Mouse (Mus musculus): ENCODE results near the gene 2210017I01Rik.

Gene 2210017I01Rik

DNA sequence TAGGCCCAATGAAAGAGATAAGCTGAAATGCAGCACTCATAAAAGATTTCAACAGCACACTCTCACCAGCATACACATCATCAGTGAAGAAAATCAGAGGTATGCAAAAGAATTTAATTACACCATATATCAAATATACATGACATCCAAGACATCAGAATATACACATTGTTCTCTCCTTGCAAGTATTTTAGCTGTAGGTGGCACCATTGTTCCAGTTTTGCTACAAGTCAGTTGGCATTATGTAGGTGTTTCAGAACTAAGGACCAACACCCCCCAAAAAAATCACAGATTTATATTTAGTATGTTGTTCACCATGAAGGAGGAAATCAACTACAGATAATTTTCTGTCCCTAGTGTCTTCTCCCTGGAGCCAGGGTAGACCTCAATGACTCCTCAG, 41.9 kb downstream of the 2210017I01Rik start:
- DNase-seq (ENCODE audit: low read depth, low spot score), result peak; percentile 55

All from 3T3-L1 (cell line).